Mouse (Mus musculus) lung, adult 2 months (tissue): ENCODE results near the gene Chst15. TPM values are rescaled to one million over a fixed set of nuclear protein-coding genes. Genes with fewer than 3 reads are reported as not detected.

ENCODE experiments used
- DNase-seq: peaks from one replicate; pipeline ENCODE4 v3.0.0; 2022
- H3K4me1 ChIP-seq: fragments of 200-500 bp; 2 replicates; pipeline ENCODE4 v1.6.1; 2011; ENCODE audit warnings: low read length; ENCODE audit not compliant: control insufficient read depth, insufficient read depth
- H3K4me3 ChIP-seq: fragments of 200-500 bp; replicated peaks from 2 replicates; pipeline ENCODE3; 2011; ENCODE audit warnings: low read depth, mild to moderate bottlenecking, control low read depth, low read length; ENCODE audit errors: extremely low read depth
- CTCF ChIP-seq: fragments of 200-500 bp; IDR thresholded peaks from 2 replicates; pipeline ENCODE4 v1.5.1; 2011; ENCODE audit warnings: mild to moderate bottlenecking, low read length, control low read depth; ENCODE audit not compliant: insufficient read depth
- POLR2A ChIP-seq: fragments of 200-500 bp; IDR thresholded peaks from 2 replicates; pipeline ENCODE4 v1.6.1; 2011; ENCODE audit warnings: low read depth, mild to moderate bottlenecking, control low read depth, low read length, borderline replicate concordance; ENCODE audit errors: extremely low read depth
- WGBS: fragments of 180-500 bp; shearing (Covaris S2); methylation state at CpG from one replicate; pipeline ENCODE4 v1.1.7; 2018; 5-methylcytosine and 5-hydroxymethylcytosine counted together
- polyA plus RNA-seq: library from polyadenylated mRNA; depleted of rRNA; stranded (reverse); fragments of >200 nt; gene quantifications from 2 replicates; pipeline ENCODE4 v1.2.3, GENCODE M21; 2012

Gene Chst15
- polyA plus RNA-seq, 1 experiment: 14.7 TPM

GRCm38 (mm10) chr7:132253078-132253477 lies 64.0 kb downstream of the Chst15 start:
- TF ChIP-seq CTCF (no peak), POLR2A (no peak)
- DNase-seq: no peak
- no peak overlapping the region for H3K4me3 ChIP-seq
- H3K4me1 ChIP-seq: no peaks in the 10 kb centered on the region
- WGBS: 90% methylated on average over 4 of the region's 4 CpGs

- Histone ChIP-seq H3K4me3 (no peak overlapping the region), H3K4me1 (0 out of 2 replicates have a peak, but pooled peaks cover 3% of the 10 kb centered on the region)
- 58% methylated on average over 10 of the region's 10 CpGs for WGBS
- no peak for TF ChIP-seq CTCF
- DNase-seq: no peak
Measured at GRCm38 (mm10) chr7:132249563-132250119, 67.4 kb downstream of the Chst15 start.

GRCm38 (mm10) chr7:132247567-132247966 lies 69.5 kb downstream of the Chst15 start:
- TF ChIP-seq CTCF: no peak
- no peak for TF ChIP-seq POLR2A
- H3K4me3 ChIP-seq: no peak overlapping the region
- DNase-seq: no peak
- H3K4me1 ChIP-seq: peaks cover 13% of the 10 kb centered on the region
- 67% methylated on average over 11 of the region's 11 CpGs for WGBS

GRCm38 (mm10) chr7:132247091-132247490 lies 69.9 kb downstream of the Chst15 start:
- Histone ChIP-seq H3K4me3 (no peak overlapping the region), H3K4me1 (peaks cover 13% of the 10 kb centered on the region)
- DNase-seq: no peak
- TF ChIP-seq CTCF (no peak), POLR2A (no peak)
- whole genome bisulfite sequencing: 86% methylated on average over 5 of the region's 5 CpGs

GRCm38 (mm10) chr7:132245730-132246129 lies 71.3 kb downstream of the Chst15 start:
- TF ChIP-seq POLR2A: no peak
- TF ChIP-seq CTCF: no peak
- H3K4me1 ChIP-seq: peaks cover 13% of the 10 kb centered on the region
- no peak for DNase-seq
- no peak overlapping the region for H3K4me3 ChIP-seq
- WGBS: 58% methylated on average over 6 of the region's 6 CpGs

GRCm38 (mm10) chr7:132244637-132245036 lies 72.4 kb downstream of the Chst15 start:
- Histone ChIP-seq H3K4me3 (no peak overlapping the region), H3K4me1 (peaks cover 13% of the 10 kb centered on the region)
- no peak for DNase-seq
- TF ChIP-seq POLR2A (no peak), CTCF (no peak)
- WGBS: 96% methylated on average over 14 of the region's 14 CpGs

GRCm38 (mm10) chr7:132243225-132243624 lies 73.8 kb downstream of the Chst15 start:
- H3K4me3 ChIP-seq: no peak overlapping the region
- 30% methylated on average over 5 of the region's 5 CpGs for WGBS
- H3K4me1 ChIP-seq: peaks cover 13% of the 10 kb centered on the region
- TF ChIP-seq CTCF: no peak
- TF ChIP-seq POLR2A: no peak
- no peak for DNase-seq

GRCm38 (mm10) chr7:132242617-132243141 lies 74.3 kb downstream of the Chst15 start:
- DNase-seq: no peak
- Histone ChIP-seq H3K4me1 (peaks cover 19% of the 10 kb centered on the region), H3K4me3 (no peak overlapping the region)
- TF ChIP-seq CTCF: no peak
- TF ChIP-seq POLR2A: no peak
- WGBS: 28% methylated on average over 4 of the region's 4 CpGs

- TF ChIP-seq POLR2A: no peak
- no peak for TF ChIP-seq CTCF
- DNase-seq: no peak
- H3K4me3 ChIP-seq: no peak overlapping the region
- H3K4me1 ChIP-seq: peaks cover 17% of the 10 kb centered on the region
- 51% methylated on average over 3 of the region's 3 CpGs for WGBS
Measured at GRCm38 (mm10) chr7:132238921-132239320, 78.1 kb downstream of the Chst15 start.

GRCm38 (mm10) chr7:132237191-132237590 lies 79.8 kb downstream of the Chst15 start:
- DNase-seq: no peak
- TF ChIP-seq CTCF (no peak), POLR2A (no peak)
- WGBS: 43% methylated on average over 4 of the region's 4 CpGs
- Histone ChIP-seq H3K4me1 (peaks cover 7% of the 10 kb centered on the region; the same call in 1 of the 2 replicates), H3K4me3 (no peak overlapping the region)

- no peak overlapping the region for H3K4me3 ChIP-seq
- DNase-seq: no peak
- TF ChIP-seq POLR2A (no peak), CTCF (no peak)
- peaks cover 7% of the 10 kb centered on the region; the same call in 1 of the 2 replicates for H3K4me1 ChIP-seq
- 63% methylated on average over 8 of the region's 8 CpGs for WGBS
Measured at GRCm38 (mm10) chr7:132236789-132237188, 80.2 kb downstream of the Chst15 start.
